Mouse (Mus musculus) brain, embryonic 14.5 days (tissue): ENCODE data around the gene Sh3d21.

Experiments used
- CTCF ChIP-seq: fragments of 200-500 bp; IDR thresholded peaks from 2 replicates; pipeline ENCODE4 v1.5.1; 2012; ENCODE audit warnings: inconsistent platforms, mild to moderate bottlenecking, moderate library complexity, borderline replicate concordance; ENCODE audit not compliant: insufficient read depth, insufficient read length; ENCODE audit errors: extremely low read depth
- POLR2A ChIP-seq: fragments of 200-500 bp; IDR thresholded peaks from 2 replicates; pipeline ENCODE4 v1.6.1; 2012; ENCODE audit warnings: mild to moderate bottlenecking, inconsistent platforms, borderline replicate concordance; ENCODE audit not compliant: poor library complexity, insufficient read depth, insufficient read length, severe bottlenecking; ENCODE audit errors: extremely low read depth

DNA sequence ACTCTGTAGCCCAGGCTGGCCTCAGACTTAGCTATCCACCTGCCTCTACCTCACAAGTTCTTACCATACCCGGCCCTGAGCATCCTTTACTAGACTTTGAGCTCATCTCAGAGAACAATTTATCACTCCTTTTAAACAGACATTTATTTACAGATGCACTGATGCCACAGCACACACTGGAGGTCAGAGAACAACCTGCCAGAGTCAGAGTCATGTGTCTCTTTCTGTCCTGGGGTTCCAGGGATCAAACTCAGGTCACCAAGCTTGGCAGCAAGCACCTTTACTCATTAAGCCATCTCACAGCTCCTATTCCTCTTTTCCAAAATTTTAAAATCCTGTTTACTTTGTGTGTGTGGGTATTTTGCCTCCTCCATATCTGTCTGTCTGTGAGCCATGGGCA, 42.1 kb upstream of the Sh3d21 start:
- TF ChIP-seq POLR2A: no peak
- TF ChIP-seq CTCF: no peak
